Mouse (Mus musculus) E14TG2a.4 (cell line): ENCODE data around the gene Pde5a.

Experiments
- H3K27me3 ChIP-seq: 2 replicates; pipeline ENCODE4 v1.6.1; 2014; ENCODE audit warnings: low read length, control low read depth; ENCODE audit not compliant: insufficient read depth
- H3K36me3 ChIP-seq: 2 replicates; pipeline ENCODE4 v1.6.1; 2014; ENCODE audit warnings: low read length, control low read depth; ENCODE audit not compliant: insufficient read depth
- H3K4me1 ChIP-seq: replicated peaks from 2 replicates; pipeline ENCODE4 v1.6.1; 2014; ENCODE audit warnings: low read depth, low read length, control low read depth
- H3K4me3 ChIP-seq: replicated peaks from 2 replicates; pipeline ENCODE4 v1.5.1; 2014; ENCODE audit warnings: mild to moderate bottlenecking, low read length
- H3K9me3 ChIP-seq: 2 replicates; pipeline ENCODE4 v1.6.1; 2014; ENCODE audit warnings: low read length, control low read depth
- CTCF ChIP-seq: conservative IDR thresholded peaks from 2 replicates; pipeline ENCODE4 v1.5.1; 2014; ENCODE audit warnings: low read length
- NANOG ChIP-seq: IDR thresholded peaks from 2 replicates; pipeline ENCODE4 v1.6.1; 2014; ENCODE audit warnings: borderline replicate concordance, low read length, mixed read lengths
- POU5F1 ChIP-seq: IDR thresholded peaks from 2 replicates; pipeline ENCODE4 v1.6.1; 2014; ENCODE audit warnings: low read length, borderline replicate concordance

The Pde5a gene

GRCm38 (mm10) chr3:122788314-122788713 lies 59.6 kb downstream of the Pde5a start:
- TF ChIP-seq NANOG, result no peak
- Histone ChIP-seq H3K4me1 (no peaks in the 10 kb centered on the region), H3K9me3 (peaks cover 13% of the 10 kb centered on the region), H3K4me3 (no peak overlapping the region), H3K27me3 (no peaks in the 10 kb centered on the region), H3K36me3 (no peaks in the 10 kb centered on the region)

- TF ChIP-seq NANOG (no peak), CTCF (no peak), POU5F1 (no peak)
- peaks cover 13% of the 10 kb centered on the region for H3K9me3 ChIP-seq
- H3K4me1 ChIP-seq, result no peaks in the 10 kb centered on the region
- H3K4me3 ChIP-seq, result no peak overlapping the region
- H3K27me3 ChIP-seq, result no peaks in the 10 kb centered on the region
- no peaks in the 10 kb centered on the region for H3K36me3 ChIP-seq
Observed at GRCm38 (mm10) chr3:122789544-122789943, 60.8 kb downstream of the Pde5a start.

GRCm38 (mm10) chr3:122800050-122800449 lies 71.3 kb downstream of the Pde5a start:
- Histone ChIP-seq H3K36me3 (no peaks in the 10 kb centered on the region), H3K27me3 (no peaks in the 10 kb centered on the region), H3K4me1 (no peaks in the 10 kb centered on the region), H3K4me3 (no peak overlapping the region), H3K9me3 (no peaks in the 10 kb centered on the region)
- TF ChIP-seq CTCF (no peak), POU5F1 (no peak), NANOG (no peak)

- Histone ChIP-seq H3K4me3 (no peak overlapping the region), H3K9me3 (no peaks in the 10 kb centered on the region), H3K27me3 (no peaks in the 10 kb centered on the region), H3K36me3 (no peaks in the 10 kb centered on the region), H3K4me1 (no peaks in the 10 kb centered on the region)
- no peak for TF ChIP-seq NANOG
- no peak for TF ChIP-seq POU5F1
- TF ChIP-seq CTCF, result no peak
Observed at GRCm38 (mm10) chr3:122800553-122801435, 72.0 kb downstream of the Pde5a start.

GRCm38 (mm10) chr3:122801436-122802221 lies 72.9 kb downstream of the Pde5a start:
- Histone ChIP-seq H3K4me3 (no peak overlapping the region), H3K36me3 (no peaks in the 10 kb centered on the region), H3K27me3 (no peaks in the 10 kb centered on the region), H3K4me1 (no peaks in the 10 kb centered on the region), H3K9me3 (no peaks in the 10 kb centered on the region)
- TF ChIP-seq NANOG (no peak), POU5F1 (no peak), CTCF (no peak)

- no peaks in the 10 kb centered on the region for H3K27me3 ChIP-seq
- no peak for TF ChIP-seq NANOG
- no peak for TF ChIP-seq CTCF
- no peak for TF ChIP-seq POU5F1
- H3K36me3 ChIP-seq, result no peaks in the 10 kb centered on the region
- no peaks in the 10 kb centered on the region for H3K9me3 ChIP-seq
- no peak overlapping the region for H3K4me3 ChIP-seq
- no peaks in the 10 kb centered on the region for H3K4me1 ChIP-seq
Observed at GRCm38 (mm10) chr3:122807313-122807712, 78.6 kb downstream of the Pde5a start.

- Histone ChIP-seq H3K27me3 (no peaks in the 10 kb centered on the region), H3K36me3 (no peaks in the 10 kb centered on the region), H3K9me3 (no peaks in the 10 kb centered on the region), H3K4me1 (no peaks in the 10 kb centered on the region), H3K4me3 (no peak overlapping the region)
- no peak for TF ChIP-seq NANOG
- no peak for TF ChIP-seq POU5F1
- no peak for TF ChIP-seq CTCF
Observed at GRCm38 (mm10) chr3:122810090-122810863, 81.5 kb downstream of the Pde5a start.

GRCm38 (mm10) chr3:122810986-122811385 lies 82.2 kb downstream of the Pde5a start:
- H3K4me3 ChIP-seq, result no peak overlapping the region
- TF ChIP-seq NANOG, result no peak
- no peak for TF ChIP-seq POU5F1
- TF ChIP-seq CTCF, result no peak
- no peaks in the 10 kb centered on the region for H3K4me1 ChIP-seq
- no peaks in the 10 kb centered on the region for H3K9me3 ChIP-seq
- no peaks in the 10 kb centered on the region for H3K27me3 ChIP-seq
- H3K36me3 ChIP-seq, result no peaks in the 10 kb centered on the region
